Mouse (Mus musculus) ovary, adult 18-20 months (tissue): ENCODE data around the gene Tuba1a.
A peak's percentile ranks its signal among the peaks of the same experiment; 100 is the strongest.
"Not testable (repeated sequence)": the region's sequence is repeated elsewhere in the genome, so short reads cannot be mapped to it uniquely, and the experiment has no call there.

Experiments
- DNase-seq: peaks from one replicate; pipeline ENCODE4 v3.0.0; 2022; ENCODE audit warnings: low spot score, mixed read lengths

Gene Tuba1a

GRCm38 (mm10) chr15:98985240-98985981, 31.9 kb upstream of the Tuba1a start:
- DNase-seq, result peak; percentile 71

- DNase-seq, result no peak
These were observed 31.2 kb upstream of the Tuba1a start for GRCm38 (mm10) chr15:98984681-98985080.

GRCm38 (mm10) chr15:98983431-98984081, 30.1 kb upstream of the Tuba1a start:
- no peak for DNase-seq

GRCm38 (mm10) chr15:98982100-98982499, 28.6 kb upstream of the Tuba1a start:
- no peak for DNase-seq

- DNase-seq, result no peak
These were observed 26.6 kb upstream of the Tuba1a start for GRCm38 (mm10) chr15:98980012-98980614.

GRCm38 (mm10) chr15:98978409-98979172, 25.1 kb upstream of the Tuba1a start:
- DNase-seq, result no peak

- peak; percentile 66 for DNase-seq
These were observed 24.4 kb upstream of the Tuba1a start for GRCm38 (mm10) chr15:98977759-98978408.

GRCm38 (mm10) chr15:98976763-98977758, 23.6 kb upstream of the Tuba1a start:
- no peak for DNase-seq

GRCm38 (mm10) chr15:98973015-98973614, 19.6 kb upstream of the Tuba1a start:
- no peak for DNase-seq

GRCm38 (mm10) chr15:98971576-98972320, 18.2 kb upstream of the Tuba1a start:
- DNase-seq, result not testable (repeated sequence)

GRCm38 (mm10) chr15:98971111-98971510, 17.6 kb upstream of the Tuba1a start:
- no peak for DNase-seq

- no peak for DNase-seq
These were observed 16.0 kb upstream of the Tuba1a start for GRCm38 (mm10) chr15:98969372-98970101.

- DNase-seq, result peak; percentile 64
These were observed 15.3 kb upstream of the Tuba1a start for GRCm38 (mm10) chr15:98968701-98969371.

- DNase-seq, result no peak
These were observed 6.0 kb upstream of the Tuba1a start for GRCm38 (mm10) chr15:98959531-98959930.

- no peak for DNase-seq
These were observed 5.5 kb upstream of the Tuba1a start for GRCm38 (mm10) chr15:98958901-98959420.

- DNase-seq, result no peak
These were observed 4.0 kb upstream of the Tuba1a start for GRCm38 (mm10) chr15:98957475-98957874.

- no peak for DNase-seq
These were observed 2.5 kb upstream of the Tuba1a start for GRCm38 (mm10) chr15:98956000-98956399.

- no peak for DNase-seq
These were observed 1.8 kb upstream of the Tuba1a start for GRCm38 (mm10) chr15:98955324-98955723.
